Mouse (Mus musculus) hindbrain, postnatal 0 days (tissue): ENCODE data around the gene Slc25a40. TPM values are rescaled to one million over a fixed set of nuclear protein-coding genes. Genes with fewer than 3 reads are reported as not detected.

Source experiments
- ATAC-seq: fragments of 200-750 bp; cut with Nextera tagmentation; 2 replicates; pipeline ENCODE4 v1.8.0; 2017; ENCODE audit warnings: mild to moderate bottlenecking, moderate TSS enrichment, moderate library complexity
- DNase-seq: peaks from one replicate; pipeline ENCODE4 v3.0.0-alpha.2; 2015; ENCODE audit warnings: low spot score
- H3K27ac ChIP-seq: fragments of 300-500 bp; sonication (generic); 2 replicates; pipeline ENCODE4 v1.5.1; 2014; ENCODE audit warnings: mild to moderate bottlenecking
- H3K27me3 ChIP-seq: fragments of 300-500 bp; sonication (generic); 2 replicates; pipeline ENCODE4 v1.6.1; 2014; ENCODE audit warnings: low read length, mixed read lengths; ENCODE audit not compliant: insufficient read depth
- H3K36me3 ChIP-seq: fragments of 300-500 bp; sonication (generic); 2 replicates; pipeline ENCODE4 v1.6.1; 2014; ENCODE audit warnings: low read length, mixed read lengths; ENCODE audit not compliant: insufficient read depth
- H3K4me1 ChIP-seq: fragments of 300-500 bp; sonication (generic); 2 replicates; pipeline ENCODE4 v1.6.1; 2014; ENCODE audit warnings: antibody characterized with exemption, low read length, mixed read lengths; ENCODE audit not compliant: insufficient read depth
- H3K4me2 ChIP-seq: fragments of 300-500 bp; sonication (generic); 2 replicates; pipeline ENCODE4 v1.6.1; 2014; ENCODE audit warnings: low read depth, mild to moderate bottlenecking, low read length, moderate library complexity, mixed read lengths
- H3K4me3 ChIP-seq: fragments of 300-500 bp; sonication (generic); 2 replicates; pipeline ENCODE4 v1.5.1; 2014; ENCODE audit warnings: low read length
- H3K9ac ChIP-seq: fragments of 300-500 bp; sonication (generic); replicated peaks from 2 replicates; pipeline ENCODE4 v1.6.1; 2014; ENCODE audit warnings: mild to moderate bottlenecking, low read length, moderate library complexity, mixed read lengths
- H3K9me3 ChIP-seq: fragments of 300-500 bp; sonication (generic); 2 replicates; pipeline ENCODE4 v1.6.1; 2016; ENCODE audit warnings: low read length, mixed read lengths
- CTCF ChIP-seq: IDR thresholded peaks from 2 replicates; pipeline ENCODE4 v1.5.1; 2016; ENCODE audit warnings: antibody characterized with exemption, control low read depth, low read depth
- WGBS: fragments of 180-500 bp; shearing (Covaris S2); extraction: QIAGEN DNeasy Blood & Tissue Kit; methylation state at CpG from one replicate; pipeline ENCODE4 v1.1.7; 2014; 5-methylcytosine and 5-hydroxymethylcytosine counted together
- polyA plus RNA-seq: library from polyadenylated mRNA; unstranded; fragments of >200 nt; fragmentation: Nextera tagmentation; extraction: Ambion mirVana; gene quantifications from 2 replicates; pipeline ENCODE4 v1.2.1, GENCODE M21; 2015
- total RNA-seq: library from RNA; depleted of rRNA; stranded (reverse); fragments of >200 nt; gene quantifications from 2 replicates; pipeline ENCODE4 v1.2.3, GENCODE M21; 2014

The Slc25a40 gene
- total and polyA plus RNA-seq, 2 experiments from 2014 or later, result 8.5 to 10.6 TPM

- Histone ChIP-seq H3K36me3 (peaks cover 3% of the 10 kb centered on the region; the same call in 1 of the 2 replicates), H3K4me1 (no peaks in the 10 kb centered on the region), H3K27me3 (no peaks in the 10 kb centered on the region), H3K4me2 (no peak overlapping the region), H3K27ac (no peak overlapping the region), H3K4me3 (no peak overlapping the region), H3K9me3 (no peaks in the 10 kb centered on the region), H3K9ac (no peak overlapping the region)
- DNase-seq (no peak), ATAC-seq (no peak)
- WGBS, result 93% methylated on average over 5 of the region's 5 CpGs
- no peak for TF ChIP-seq CTCF
Measured at GRCm38 (mm10) chr5:8437481-8438156, 15.0 kb downstream of the Slc25a40 start.

GRCm38 (mm10) chr5:8439095-8439494 is 16.4 kb downstream of the Slc25a40 start:
- no peak for DNase-seq
- 73% methylated on average over 2 of the region's 2 CpGs for WGBS
- no peak for ATAC-seq
- H3K9me3 ChIP-seq, result no peaks in the 10 kb centered on the region
- H3K4me1 ChIP-seq, result no peaks in the 10 kb centered on the region
- peaks cover 3% of the 10 kb centered on the region; the same call in 1 of the 2 replicates for H3K36me3 ChIP-seq
- no peak overlapping the region for H3K9ac ChIP-seq
- H3K27me3 ChIP-seq, result no peaks in the 10 kb centered on the region
- TF ChIP-seq CTCF, result no peak
- no peak overlapping the region for H3K27ac ChIP-seq
- H3K4me3 ChIP-seq, result no peak overlapping the region
- H3K4me2 ChIP-seq, result no peak overlapping the region

- H3K9me3 ChIP-seq, result no peaks in the 10 kb centered on the region
- no peak overlapping the region for H3K27ac ChIP-seq
- no peak overlapping the region for H3K4me3 ChIP-seq
- no peak for ATAC-seq
- DNase-seq, result no peak
- TF ChIP-seq CTCF, result no peak
- no peaks in the 10 kb centered on the region for H3K27me3 ChIP-seq
- 0 out of 2 replicates have a peak, but pooled peaks cover 3% of the 10 kb centered on the region for H3K36me3 ChIP-seq
- H3K9ac ChIP-seq, result no peak overlapping the region
- no peak overlapping the region for H3K4me2 ChIP-seq
- no peaks in the 10 kb centered on the region for H3K4me1 ChIP-seq
Measured at GRCm38 (mm10) chr5:8455565-8455964, 32.9 kb downstream of the Slc25a40 start.

GRCm38 (mm10) chr5:8456561-8456960 is 33.9 kb downstream of the Slc25a40 start:
- Histone ChIP-seq H3K27ac (no peak overlapping the region), H3K36me3 (0 out of 2 replicates have a peak, but pooled peaks cover 3% of the 10 kb centered on the region), H3K4me1 (no peaks in the 10 kb centered on the region), H3K4me3 (no peak overlapping the region), H3K9me3 (no peaks in the 10 kb centered on the region), H3K4me2 (no peak overlapping the region), H3K27me3 (no peaks in the 10 kb centered on the region), H3K9ac (no peak overlapping the region)
- ATAC-seq (no peak), DNase-seq (no peak)
- 91% methylated on average over 5 of the region's 5 CpGs for WGBS
- TF ChIP-seq CTCF, result no peak

- H3K9me3 ChIP-seq, result no peaks in the 10 kb centered on the region
- 45% methylated on average over 4 of the region's 4 CpGs for WGBS
- H3K9ac ChIP-seq, result no peak overlapping the region
- no peaks in the 10 kb centered on the region for H3K36me3 ChIP-seq
- no peaks in the 10 kb centered on the region for H3K4me1 ChIP-seq
- DNase-seq (peak; percentile 7), ATAC-seq (peak; percentile 65)
- no peaks in the 10 kb centered on the region for H3K27me3 ChIP-seq
- no peak overlapping the region for H3K27ac ChIP-seq
- TF ChIP-seq CTCF, result no peak
- H3K4me3 ChIP-seq, result no peak overlapping the region
- H3K4me2 ChIP-seq, result no peak overlapping the region
Measured at GRCm38 (mm10) chr5:8487989-8488700, 65.5 kb downstream of the Slc25a40 start.

- Histone ChIP-seq H3K27me3 (no peaks in the 10 kb centered on the region), H3K36me3 (no peaks in the 10 kb centered on the region), H3K9ac (no peak overlapping the region), H3K4me1 (no peaks in the 10 kb centered on the region), H3K9me3 (no peaks in the 10 kb centered on the region), H3K4me3 (no peak overlapping the region), H3K4me2 (no peak overlapping the region), H3K27ac (no peak overlapping the region)
- TF ChIP-seq CTCF, result no peak
- DNase-seq, result peak; percentile 16
- peak; percentile 19 for ATAC-seq
- WGBS, result 30% methylated on average over 2 of the region's 2 CpGs
Measured at GRCm38 (mm10) chr5:8488701-8489297, 66.1 kb downstream of the Slc25a40 start.
